Mouse (Mus musculus) ES-E14 (cell line): Measurements from ENCODE around the gene Opalin.

Experiments
- CHD2 ChIP-seq: IDR thresholded peaks from 2 replicates; pipeline ENCODE4 v1.6.1; 2014; ENCODE audit warnings: mild to moderate bottlenecking, low read depth, low read length, inconsistent platforms
- HCFC1 ChIP-seq: IDR thresholded peaks from 2 replicates; pipeline ENCODE4 v1.6.1; 2012; ENCODE audit warnings: low read length, inconsistent platforms, borderline replicate concordance; ENCODE audit not compliant: insufficient read depth
- MAFK ChIP-seq: IDR thresholded peaks from 2 replicates; pipeline ENCODE4 v1.6.1; 2014; ENCODE audit warnings: mild to moderate bottlenecking, low read depth, low read length, inconsistent platforms; ENCODE audit not compliant: insufficient read depth
- ZC3H11A ChIP-seq: IDR thresholded peaks from 2 replicates; pipeline ENCODE4 v1.6.1; 2012; ENCODE audit warnings: low read depth, mild to moderate bottlenecking, inconsistent platforms, low read length, borderline replicate concordance
- ZNF384 ChIP-seq: IDR thresholded peaks from 2 replicates; pipeline ENCODE4 v1.6.1; 2012; ENCODE audit warnings: low read depth, low read length, inconsistent platforms

DNA sequence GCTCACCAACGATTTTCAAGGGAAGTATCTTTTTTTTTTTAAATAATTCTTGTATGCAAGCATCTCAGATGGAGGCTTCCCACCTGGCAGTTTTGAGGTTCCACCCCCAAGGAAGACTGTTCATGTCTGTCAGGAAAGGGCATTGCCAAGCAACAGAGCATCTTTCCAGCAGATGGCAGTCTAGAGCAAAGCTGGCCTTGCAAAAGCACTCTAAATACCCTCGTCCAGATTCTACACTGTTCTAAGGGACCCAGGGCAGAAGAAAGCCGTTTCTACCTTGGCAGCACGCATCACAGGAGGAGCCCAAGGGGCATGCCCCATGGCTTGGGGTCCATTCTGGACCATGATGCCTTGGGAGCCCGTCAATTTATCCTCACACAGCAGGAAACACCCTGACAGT is 12.9 kb upstream of the Opalin start:
- TF ChIP-seq MAFK = no peak
- TF ChIP-seq HCFC1 = no peak
- no peak for TF ChIP-seq CHD2
- TF ChIP-seq ZNF384 = no peak
- TF ChIP-seq ZC3H11A = no peak
